Mouse (Mus musculus) spleen, adult 2 months (tissue): Measurements from ENCODE around the gene Tinagl1. TPM values are rescaled to one million over a fixed set of nuclear protein-coding genes. Genes with fewer than 3 reads are reported as not detected.

ENCODE experiments used
- DNase-seq, 2 experiments: peaks; one replicate each; pipeline versions ENCODE4 v3.0.0 to v3.0.0-alpha.2; 2012 to 2021; ENCODE audit warnings: low spot score in 2 of 2, low read depth in 1 of 2
- H3K27ac ChIP-seq: fragments of 200-500 bp; 2 replicates; pipeline ENCODE4 v1.5.1; 2012; ENCODE audit warnings: low read length, inconsistent platforms; ENCODE audit not compliant: insufficient read depth
- H3K27me3 ChIP-seq: fragments of 200-500 bp; 2 replicates; pipeline ENCODE4 v1.6.1; 2012; ENCODE audit warnings: mild to moderate bottlenecking, moderate library complexity, low read length, inconsistent platforms; ENCODE audit not compliant: control insufficient read depth, insufficient read depth
- H3K36me3 ChIP-seq: fragments of 200-500 bp; 2 replicates; pipeline ENCODE4 v1.6.1; 2012; ENCODE audit warnings: mild to moderate bottlenecking, low read length, inconsistent platforms; ENCODE audit not compliant: control insufficient read depth, insufficient read depth
- H3K4me1 ChIP-seq: fragments of 200-500 bp; 2 replicates; pipeline ENCODE4 v1.6.1; 2011; ENCODE audit warnings: inconsistent platforms; ENCODE audit not compliant: control insufficient read depth, insufficient read depth, insufficient read length
- H3K4me3 ChIP-seq: fragments of 200-500 bp; 2 replicates; pipeline ENCODE4 v1.5.1; 2011; ENCODE audit warnings: mild to moderate bottlenecking, inconsistent platforms; ENCODE audit not compliant: insufficient read depth, insufficient read length; ENCODE audit errors: extremely low read depth
- CTCF ChIP-seq: fragments of 200-500 bp; IDR thresholded peaks from 2 replicates; pipeline ENCODE4 v1.5.1; 2011; ENCODE audit warnings: mild to moderate bottlenecking, inconsistent platforms; ENCODE audit not compliant: insufficient read depth, insufficient read length, insufficient replicate concordance; ENCODE audit errors: extremely low read depth
- POLR2A ChIP-seq: fragments of 200-500 bp; IDR thresholded peaks from 2 replicates; pipeline ENCODE4 v1.6.1; 2011; ENCODE audit warnings: low read depth, low read length, inconsistent platforms
- WGBS: fragments of 180-500 bp; shearing (Covaris S2); methylation state at CpG from one replicate; pipeline ENCODE4 v1.1.7; 2018; 5-methylcytosine and 5-hydroxymethylcytosine counted together
- polyA plus RNA-seq: library from polyadenylated mRNA; depleted of rRNA; stranded (reverse); fragments of >200 nt; gene quantifications from 2 replicates; pipeline ENCODE4 v1.2.3, GENCODE M21; 2012; rRNA removed

The Tinagl1 gene
- polyA plus RNA-seq, 1 experiment, result 115 TPM

DNA sequence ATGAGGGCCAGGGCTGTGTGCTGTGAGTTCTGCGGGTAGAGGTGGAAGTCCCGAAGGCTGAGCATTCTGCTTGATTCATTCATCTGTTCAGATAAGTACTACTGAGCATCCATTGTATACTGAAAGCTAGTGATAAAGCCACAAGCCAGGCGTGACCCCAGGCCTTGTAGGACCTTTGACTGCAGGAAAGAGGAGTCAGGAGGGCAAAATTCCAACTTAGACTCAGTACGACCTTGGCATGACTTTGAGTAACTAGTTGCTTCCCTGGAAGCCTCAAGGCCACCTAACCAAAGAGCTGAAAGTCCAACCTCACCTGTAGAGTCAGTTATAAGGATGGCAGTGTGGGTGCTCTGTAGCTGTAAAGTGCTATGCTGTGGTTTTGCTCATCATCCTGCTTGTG, 54.2 kb downstream of the Tinagl1 start:
- TF ChIP-seq CTCF (no peak), POLR2A (no peak)
- no peaks in the 10 kb centered on the region for H3K27me3 ChIP-seq
- no peak for DNase-seq
- H3K4me1 ChIP-seq, result no peaks in the 10 kb centered on the region
- H3K36me3 ChIP-seq, result peaks cover 29% of the 10 kb centered on the region
- 83% methylated on average over 4 of the region's 4 CpGs for WGBS
- H3K4me3 ChIP-seq, result no peak overlapping the region
- H3K27ac ChIP-seq, result no peak overlapping the region

Other genes starting within 250 kb of the Tinagl1 start
- gene Spocd1, start 245.9 kb downstream of the Tinagl1 start, polyA plus RNA-seq, result 0.07 and 0.11 TPM in 2 replicates
- 4.0 and 6.4 TPM in 2 replicates for gene Adgrb2, start 190.3 kb downstream of the Tinagl1 start, polyA plus RNA-seq
- 9.0 and 10.3 TPM in 2 replicates for gene Col16a1, start 127.3 kb downstream of the Tinagl1 start, polyA plus RNA-seq
- gene Pef1, start 72.6 kb downstream of the Tinagl1 start, polyA plus RNA-seq, result 47.1 and 52.5 TPM in 2 replicates
- gene Hcrtr1, start 35.8 kb downstream of the Tinagl1 start, polyA plus RNA-seq, result 0.48 and 0.67 TPM in 2 replicates
- gene Gm853, start 47.3 kb upstream of the Tinagl1 start, polyA plus RNA-seq, result not detected in 2 replicates
- 0.85 and 1.5 TPM in 2 replicates for gene Serinc2, start 104.1 kb upstream of the Tinagl1 start, polyA plus RNA-seq
- gene Fabp3, start 133.5 kb upstream of the Tinagl1 start, polyA plus RNA-seq, result 0.38 and 0.54 TPM in 2 replicates
- gene Gm10570, start 133.6 kb upstream of the Tinagl1 start, polyA plus RNA-seq, result not detected in 2 replicates
- 13.0 and 13.3 TPM in 2 replicates for gene Zcchc17, start 184.8 kb upstream of the Tinagl1 start, polyA plus RNA-seq
- 30.3 and 40.3 TPM in 2 replicates for gene Snrnp40, start 185.0 kb upstream of the Tinagl1 start, polyA plus RNA-seq